Mouse (Mus musculus) C2C12 (cell line): ENCODE results near the gene Xpnpep2.

Source experiments
- CTCF ChIP-seq: IDR thresholded peaks from one replicate; pipeline ENCODE4 v1.5.1; 2011; ENCODE audit not compliant: control insufficient read depth, insufficient read depth, insufficient read length
- FOSL1 ChIP-seq: IDR thresholded peaks from one replicate; pipeline ENCODE4 v1.8.0; 2011; ENCODE audit warnings: mild to moderate bottlenecking, low read length; ENCODE audit not compliant: poor library complexity, insufficient read depth, severe bottlenecking
- MAX ChIP-seq: IDR thresholded peaks from one replicate; pipeline ENCODE4 v1.6.1; 2011; ENCODE audit warnings: mild to moderate bottlenecking, control low read depth
- USF1 ChIP-seq: IDR thresholded peaks from one replicate; pipeline ENCODE4 v1.6.1; 2011; ENCODE audit warnings: low read depth, mild to moderate bottlenecking, control low read depth, moderate library complexity

DNA sequence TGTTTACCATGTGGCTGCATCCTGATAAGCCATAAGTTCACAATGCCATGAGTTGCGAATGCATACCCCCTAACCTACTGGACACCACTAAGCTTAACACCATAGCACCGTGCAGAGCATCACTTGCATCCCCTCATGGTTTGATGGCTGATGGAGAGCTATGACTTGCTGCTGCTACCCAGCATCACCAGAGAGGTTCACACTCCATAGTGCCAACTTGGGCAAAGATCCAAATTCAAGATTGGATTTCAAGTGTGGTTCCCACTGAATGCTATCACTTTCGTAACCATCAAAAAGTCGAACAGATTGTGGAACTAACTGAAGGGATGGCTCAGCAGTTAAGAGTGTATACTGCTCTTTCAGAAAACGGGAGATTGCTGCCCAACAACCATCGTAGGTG is 47.0 kb downstream of the Xpnpep2 start:
- TF ChIP-seq CTCF (no peak), MAX (no peak), FOSL1 (no peak), USF1 (no peak)
